Mouse (Mus musculus) hindbrain, embryonic 13.5 days (tissue): Measurements from ENCODE around the gene Tex21. TPM values are rescaled to one million over a fixed set of nuclear protein-coding genes. Genes with fewer than 3 reads are reported as not detected.

Experiments
- ATAC-seq: fragments of 200-750 bp; cut with Nextera tagmentation; 2 replicates; pipeline ENCODE4 v1.8.0; 2017; ENCODE audit warnings: moderate TSS enrichment; ENCODE audit not compliant: low FRiP score
- H3K27ac ChIP-seq: fragments of 300-500 bp; sonication (generic); 2 replicates; pipeline ENCODE4 v1.5.1; 2015; ENCODE audit warnings: inconsistent platforms, mild to moderate bottlenecking, moderate library complexity
- H3K27me3 ChIP-seq: fragments of 300-500 bp; sonication (generic); 2 replicates; pipeline ENCODE4 v1.6.1; 2015; ENCODE audit warnings: mild to moderate bottlenecking, inconsistent platforms
- H3K36me3 ChIP-seq: fragments of 300-500 bp; sonication (generic); 2 replicates; pipeline ENCODE4 v1.6.1; 2015; ENCODE audit warnings: mild to moderate bottlenecking, inconsistent platforms
- H3K4me1 ChIP-seq: fragments of 300-500 bp; sonication (generic); replicated peaks from 2 replicates; pipeline ENCODE4 v1.6.1; 2015; ENCODE audit warnings: inconsistent platforms
- H3K4me2 ChIP-seq: fragments of 300-500 bp; sonication (generic); 2 replicates; pipeline ENCODE4 v1.6.1; 2015; ENCODE audit warnings: inconsistent platforms, mild to moderate bottlenecking, moderate library complexity
- H3K4me3 ChIP-seq: fragments of 300-500 bp; sonication (generic); 2 replicates; pipeline ENCODE4 v1.5.1; 2015; ENCODE audit warnings: mild to moderate bottlenecking, inconsistent platforms
- H3K9ac ChIP-seq: fragments of 300-500 bp; sonication (generic); 2 replicates; pipeline ENCODE4 v1.6.1; 2015; ENCODE audit warnings: mild to moderate bottlenecking, inconsistent platforms
- H3K9me3 ChIP-seq: fragments of 300-500 bp; sonication (generic); 2 replicates; pipeline ENCODE4 v1.6.1; 2016; ENCODE audit warnings: inconsistent platforms
- WGBS: fragments of 180-500 bp; shearing (Covaris S2); methylation state at CpG from one replicate; pipeline ENCODE4 v1.1.7; 2015; 5-methylcytosine and 5-hydroxymethylcytosine counted together
- polyA plus RNA-seq: library from polyadenylated mRNA; unstranded; fragments of >200 nt; fragmentation: Nextera tagmentation; extraction: Ambion mirVana; gene quantifications from 2 replicates; pipeline ENCODE4 v1.2.1, GENCODE M21; 2015

Tex21 gene
- polyA plus RNA-seq, 1 experiment from 2014 or later, result 0.08 TPM

DNA sequence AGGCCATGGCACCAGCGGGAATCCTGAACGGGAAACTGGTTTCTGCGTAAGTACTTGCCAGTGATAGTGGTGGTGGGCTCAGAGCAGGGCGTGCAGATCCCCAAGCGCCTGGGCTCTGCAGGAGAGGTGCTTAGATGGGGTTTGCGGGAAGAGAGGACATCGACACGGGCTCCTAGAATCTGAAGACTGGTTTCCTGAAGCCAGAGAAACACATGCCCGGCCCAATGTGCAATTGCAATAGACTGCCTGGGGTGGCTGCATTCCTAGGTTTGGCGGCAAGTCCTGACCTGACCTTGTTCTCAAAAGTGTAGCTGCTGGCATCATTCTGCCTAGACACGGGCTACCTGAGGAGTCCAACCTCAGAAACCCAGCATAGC, 8.9 kb upstream of the Tex21 start:
- H3K9me3 ChIP-seq, result no peaks in the 10 kb centered on the region
- peak; percentile 58; the same call in 1 of the 2 replicates for ATAC-seq
- H3K9ac ChIP-seq, result peak overlapping the region; percentile 81
- H3K27ac ChIP-seq, result peak overlapping the region; percentile 84
- H3K27me3 ChIP-seq, result peaks cover 4% of the 10 kb centered on the region; the same call in 1 of the 2 replicates
- H3K36me3 ChIP-seq, result no peaks in the 10 kb centered on the region
- 0% methylated on average over 11 of the region's 11 CpGs for WGBS
- H3K4me2 ChIP-seq, result peak overlapping the region; percentile 79
- peaks cover 21% of the 10 kb centered on the region for H3K4me1 ChIP-seq
- peak overlapping the region; percentile 63 for H3K4me3 ChIP-seq

DNA sequence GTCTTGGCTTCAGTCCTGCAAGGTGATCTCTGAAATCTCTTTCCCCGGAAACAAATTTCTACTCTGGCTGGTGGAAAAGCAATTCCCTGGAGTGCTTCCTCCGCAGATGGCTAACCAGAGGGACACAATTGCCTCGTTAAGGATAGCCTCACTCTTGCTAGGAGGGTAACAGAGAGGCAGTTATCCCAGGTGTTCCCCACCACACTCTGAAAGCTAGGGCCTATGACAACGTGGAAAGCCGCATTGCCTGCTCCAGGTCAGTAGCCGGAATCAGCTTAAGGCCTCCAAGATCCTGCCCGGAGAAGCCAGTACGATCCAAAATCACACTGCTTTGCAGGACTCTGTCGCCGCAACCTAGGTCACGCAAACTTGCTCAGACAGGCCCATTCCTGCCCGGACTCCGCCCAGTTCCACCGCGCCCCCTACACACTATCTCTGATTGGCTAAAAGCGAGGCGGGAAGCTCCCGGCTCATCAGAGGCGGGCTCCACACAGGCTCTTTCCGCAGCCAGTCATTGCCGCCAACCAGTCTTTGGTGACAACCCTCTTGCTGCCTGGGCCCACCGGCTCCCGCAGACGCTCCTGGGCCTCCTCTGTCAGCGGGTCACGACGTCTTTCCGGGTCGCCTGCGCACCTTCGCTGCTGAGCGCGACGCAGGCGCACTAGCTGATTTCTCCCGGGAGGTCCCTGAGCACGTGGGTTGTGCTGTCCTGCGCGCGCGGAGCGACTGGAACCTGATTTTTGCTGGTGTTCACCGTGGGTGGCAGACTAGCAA, 8.4 kb upstream of the Tex21 start, which contains the start of gene Mthfd1:
TSS of gene Mthfd1 (plus strand) at position 574 of the 774 bp plus-strand sequence.
- 2% methylated on average over 43 of the region's 43 CpGs for WGBS

DNA sequence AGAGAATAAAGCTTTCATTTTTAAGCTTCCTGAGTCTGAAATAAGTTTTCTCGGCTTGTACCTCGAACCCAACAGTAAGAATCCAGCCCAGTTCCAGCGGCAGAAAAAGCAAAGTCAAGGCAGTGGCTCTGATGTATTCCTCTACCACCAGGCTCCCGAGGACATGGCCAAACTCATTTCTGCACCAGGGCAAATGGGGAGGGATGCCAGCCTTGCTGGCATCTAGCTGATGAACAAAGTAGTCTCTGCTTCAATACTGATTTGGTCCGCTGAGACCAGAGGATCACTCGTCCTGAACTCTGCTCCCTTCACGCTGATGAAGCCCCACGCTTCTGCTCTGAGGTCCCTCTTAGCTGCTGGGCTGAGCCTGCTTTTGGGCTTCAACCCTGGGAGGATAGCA, 7.4 kb upstream of the Tex21 start:
- WGBS, result 78% methylated on average over 8 of the region's 8 CpGs
- H3K4me1 ChIP-seq, result peaks cover 21% of the 10 kb centered on the region
- no peak overlapping the region for H3K4me2 ChIP-seq
- no peak overlapping the region; the same call in 1 of the 2 replicates for H3K9ac ChIP-seq
- no peaks in the 10 kb centered on the region for H3K36me3 ChIP-seq
- H3K9me3 ChIP-seq, result no peaks in the 10 kb centered on the region
- peaks cover 4% of the 10 kb centered on the region; the same call in 1 of the 2 replicates for H3K27me3 ChIP-seq
- H3K4me3 ChIP-seq, result no peak overlapping the region
- no peak overlapping the region for H3K27ac ChIP-seq
- ATAC-seq, result no peak

More for the DNA sequence above, 8.4 kb upstream of the Tex21 start, which contains the start of gene Mthfd1:
- peak within 1 kb of the TSS; percentile 81 for H3K9ac ChIP-seq
- H3K27ac ChIP-seq, result peak within 1 kb of the TSS; percentile 84
- peaks cover 21% of the 10 kb centered on the region for H3K4me1 ChIP-seq
- ATAC-seq, result peak; percentile 100
- H3K36me3 ChIP-seq, result no peaks in the 10 kb centered on the region
- peak within 1 kb of the TSS; percentile 79 for H3K4me2 ChIP-seq
- peak within 1 kb of the TSS; percentile 63 for H3K4me3 ChIP-seq
- H3K9me3 ChIP-seq, result no peaks in the 10 kb centered on the region
- H3K27me3 ChIP-seq, result peaks cover 4% of the 10 kb centered on the region; the same call in 1 of the 2 replicates

DNA sequence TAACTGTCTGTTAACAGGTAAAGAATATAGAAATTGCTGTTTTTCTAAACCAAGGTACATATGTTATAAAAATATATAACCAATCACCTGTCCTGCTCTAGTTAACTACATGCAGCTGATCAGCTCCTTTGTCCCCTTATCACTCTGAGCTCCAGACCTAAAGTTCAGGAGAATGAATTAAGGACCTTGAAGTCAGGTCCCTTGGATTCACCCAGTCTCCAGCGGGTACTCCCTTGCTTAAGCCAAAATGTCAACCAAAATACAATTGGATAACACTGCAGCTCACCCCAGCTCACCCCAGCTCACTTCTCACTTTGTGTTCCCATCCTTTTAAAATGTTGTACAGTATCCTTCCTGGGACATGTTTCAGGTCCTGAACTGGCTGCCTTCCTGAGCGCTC, 7.0 kb upstream of the Tex21 start:
- Histone ChIP-seq H3K9ac (no peak overlapping the region; the same call in 1 of the 2 replicates), H3K4me3 (no peak overlapping the region), H3K36me3 (no peaks in the 10 kb centered on the region), H3K27me3 (peaks cover 4% of the 10 kb centered on the region; the same call in 1 of the 2 replicates), H3K4me1 (peaks cover 21% of the 10 kb centered on the region), H3K27ac (no peak overlapping the region), H3K4me2 (no peak overlapping the region), H3K9me3 (no peaks in the 10 kb centered on the region)
- no peak for ATAC-seq
- WGBS, result 86% methylated on average over 2 of the region's 2 CpGs

DNA sequence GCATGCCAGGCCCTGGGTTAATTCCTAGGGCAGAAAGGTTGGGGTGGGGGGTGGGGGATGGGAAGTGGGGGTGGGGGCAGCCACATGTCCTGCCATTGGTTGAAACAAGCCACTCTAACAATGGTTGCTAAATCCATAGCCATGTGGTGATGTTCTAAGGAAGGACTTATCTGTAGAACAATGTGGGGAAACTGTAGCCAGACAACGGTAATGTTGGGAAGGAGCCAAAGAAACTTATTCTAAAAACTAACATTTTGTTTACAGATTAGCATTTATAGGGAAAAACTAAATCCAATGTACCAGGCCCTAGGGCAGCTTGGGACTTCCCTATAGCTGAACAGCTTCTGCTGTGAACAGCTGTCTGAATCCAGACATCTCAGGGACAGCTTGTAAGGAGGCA, 6.5 kb upstream of the Tex21 start:
- Histone ChIP-seq H3K27me3 (peaks cover 4% of the 10 kb centered on the region; the same call in 1 of the 2 replicates), H3K9ac (no peak overlapping the region), H3K36me3 (no peaks in the 10 kb centered on the region), H3K4me2 (no peak overlapping the region), H3K9me3 (no peaks in the 10 kb centered on the region), H3K4me3 (no peak overlapping the region), H3K27ac (no peak overlapping the region), H3K4me1 (peaks cover 21% of the 10 kb centered on the region)
- 100% methylated on average over 1 of the region's 1 CpGs for WGBS
- ATAC-seq, result no peak

DNA sequence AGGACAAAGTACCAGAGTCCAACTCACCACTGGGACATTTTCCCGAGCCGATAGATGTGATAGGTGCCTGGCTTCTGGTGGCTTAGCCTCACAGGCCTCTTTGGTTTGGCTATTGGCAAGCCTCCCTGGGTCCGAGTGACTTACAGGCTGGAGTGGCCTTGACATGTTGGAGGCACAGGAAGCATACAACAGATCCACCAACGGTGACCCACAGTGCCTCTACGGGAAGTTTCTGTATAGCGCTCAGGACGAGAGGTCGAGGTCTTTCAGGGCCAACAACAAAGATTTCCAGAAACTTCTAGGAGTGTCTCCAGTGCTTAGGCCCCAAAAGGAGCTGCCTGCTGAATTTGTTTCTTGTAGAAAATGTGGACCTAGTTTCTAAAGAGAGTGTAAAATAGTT, 1.6 kb downstream of the Tex21 start:
- no peaks in the 10 kb centered on the region for H3K4me1 ChIP-seq
- H3K4me3 ChIP-seq, result no peak overlapping the region
- H3K9ac ChIP-seq, result no peak overlapping the region
- WGBS, result 89% methylated on average over 8 of the region's 8 CpGs
- H3K36me3 ChIP-seq, result no peaks in the 10 kb centered on the region
- ATAC-seq, result no peak
- no peak overlapping the region for H3K4me2 ChIP-seq
- no peaks in the 10 kb centered on the region for H3K27me3 ChIP-seq
- H3K9me3 ChIP-seq, result no peaks in the 10 kb centered on the region
- no peak overlapping the region for H3K27ac ChIP-seq

DNA sequence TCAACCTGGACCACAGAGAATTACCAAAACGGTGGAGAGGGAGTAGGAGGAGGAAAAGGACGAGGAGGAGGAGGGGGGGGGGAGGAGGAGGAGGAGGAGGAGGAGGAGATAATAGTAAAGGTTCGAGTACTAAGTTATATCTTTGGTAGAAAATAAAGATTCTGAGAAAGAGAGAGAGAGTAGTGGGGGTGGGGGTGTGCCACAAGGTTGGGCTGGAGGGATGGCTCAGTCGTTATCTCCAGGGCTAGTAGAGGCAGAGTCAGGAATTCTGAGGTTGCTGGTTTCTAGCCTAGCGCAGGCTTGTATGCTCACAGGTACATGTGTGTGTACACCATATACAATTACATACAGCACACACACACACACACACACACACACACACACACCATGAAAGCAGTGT, 4.7 kb downstream of the Tex21 start:
- no peaks in the 10 kb centered on the region for H3K27me3 ChIP-seq
- H3K9me3 ChIP-seq, result no peaks in the 10 kb centered on the region
- 58% methylated on average over 5 of the region's 5 CpGs for WGBS
- no peak overlapping the region for H3K4me3 ChIP-seq
- H3K9ac ChIP-seq, result no peak overlapping the region
- no peaks in the 10 kb centered on the region for H3K36me3 ChIP-seq
- no peak for ATAC-seq
- H3K4me2 ChIP-seq, result no peak overlapping the region
- H3K4me1 ChIP-seq, result no peaks in the 10 kb centered on the region
- no peak overlapping the region for H3K27ac ChIP-seq

DNA sequence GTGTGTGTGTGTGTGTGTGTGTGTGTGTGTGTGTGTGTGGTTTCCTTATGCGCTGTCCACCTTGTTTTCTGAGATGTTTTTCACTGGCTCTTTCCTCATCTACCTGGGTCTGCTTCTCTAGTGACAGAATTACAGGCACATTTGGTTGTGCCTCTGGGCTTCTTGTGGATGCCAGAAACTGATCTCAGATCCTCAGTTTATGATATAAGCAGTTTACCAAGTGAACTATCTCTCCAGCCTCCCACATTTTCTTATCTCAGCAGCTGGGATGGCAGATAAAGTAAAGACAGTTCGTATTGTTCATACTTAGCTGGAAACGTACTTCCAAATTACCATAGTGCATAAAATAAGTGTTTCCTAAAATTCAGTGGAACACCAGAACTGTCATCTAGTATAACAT, 5.5 kb downstream of the Tex21 start:
- Histone ChIP-seq H3K27ac (no peak overlapping the region), H3K36me3 (no peaks in the 10 kb centered on the region), H3K4me3 (no peak overlapping the region), H3K9me3 (no peaks in the 10 kb centered on the region), H3K9ac (no peak overlapping the region), H3K4me1 (no peaks in the 10 kb centered on the region), H3K4me2 (no peak overlapping the region), H3K27me3 (no peaks in the 10 kb centered on the region)
- 81% methylated on average over 3 of the region's 3 CpGs for WGBS
- ATAC-seq, result no peak

DNA sequence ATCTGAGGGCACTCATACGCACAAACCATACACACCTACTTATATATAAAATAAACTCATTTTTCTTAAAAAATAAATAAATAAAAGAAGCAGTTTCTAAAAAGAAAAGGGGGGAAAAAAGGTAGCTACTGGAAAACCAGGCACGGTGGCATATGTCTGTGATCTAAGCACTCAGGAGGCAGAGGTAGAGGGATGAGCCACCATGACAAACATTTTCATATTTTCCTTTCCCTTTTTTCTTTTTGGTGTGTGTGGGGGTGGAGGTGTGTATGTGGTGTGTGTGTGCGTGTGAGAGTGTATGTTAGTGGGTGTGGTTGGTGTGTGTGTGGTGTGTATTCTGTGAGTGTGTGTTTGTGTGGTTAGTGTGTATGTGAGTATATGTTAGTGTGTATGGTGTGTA, 5.9 kb downstream of the Tex21 start:
- no peak overlapping the region for H3K4me2 ChIP-seq
- WGBS, result 94% methylated on average over 3 of the region's 3 CpGs
- H3K27ac ChIP-seq, result no peak overlapping the region
- no peak for ATAC-seq
- H3K4me3 ChIP-seq, result no peak overlapping the region
- H3K9ac ChIP-seq, result no peak overlapping the region
- H3K27me3 ChIP-seq, result no peaks in the 10 kb centered on the region
- no peaks in the 10 kb centered on the region for H3K36me3 ChIP-seq
- no peaks in the 10 kb centered on the region for H3K4me1 ChIP-seq
- H3K9me3 ChIP-seq, result no peaks in the 10 kb centered on the region

DNA sequence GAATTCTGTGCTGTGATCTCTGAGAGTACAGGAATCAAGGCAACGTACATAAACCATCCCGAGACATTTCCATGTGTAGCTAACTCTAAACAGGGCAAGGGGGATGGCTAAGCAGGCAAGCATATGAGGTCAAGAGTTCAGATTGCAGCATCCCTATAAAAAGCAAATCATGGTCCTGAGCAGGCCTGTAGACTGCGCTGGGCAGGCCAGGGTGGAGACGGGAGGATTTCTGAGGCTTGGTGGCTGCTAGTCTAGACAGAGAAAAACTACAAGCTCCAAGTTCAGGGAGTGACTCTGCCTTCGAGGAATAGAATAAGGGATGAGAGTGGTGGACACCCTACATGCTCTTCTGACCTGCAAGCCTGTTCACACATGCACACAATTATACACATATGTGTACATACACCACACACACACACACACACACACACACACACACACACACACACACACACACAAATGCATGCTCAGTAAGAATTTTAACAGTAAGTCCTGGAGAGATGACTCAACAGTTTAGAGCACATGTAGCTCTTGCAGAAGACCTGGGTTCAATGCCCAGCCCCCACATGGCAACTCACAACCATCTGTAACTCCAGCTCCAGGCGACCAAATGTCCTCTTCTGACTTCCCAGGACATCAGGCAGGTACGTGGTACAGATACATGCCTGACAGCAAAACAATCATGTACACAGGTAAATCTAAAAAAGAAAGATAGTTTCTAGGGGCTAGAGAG, 6.5 kb downstream of the Tex21 start:
- H3K9me3 ChIP-seq, result no peaks in the 10 kb centered on the region
- no peak overlapping the region for H3K4me2 ChIP-seq
- H3K27me3 ChIP-seq, result no peaks in the 10 kb centered on the region
- H3K9ac ChIP-seq, result no peak overlapping the region
- H3K4me1 ChIP-seq, result no peaks in the 10 kb centered on the region
- H3K36me3 ChIP-seq, result no peaks in the 10 kb centered on the region
- H3K4me3 ChIP-seq, result no peak overlapping the region
- H3K27ac ChIP-seq, result no peak overlapping the region
- 83% methylated on average over 7 of the region's 7 CpGs for WGBS
- no peak for ATAC-seq

DNA sequence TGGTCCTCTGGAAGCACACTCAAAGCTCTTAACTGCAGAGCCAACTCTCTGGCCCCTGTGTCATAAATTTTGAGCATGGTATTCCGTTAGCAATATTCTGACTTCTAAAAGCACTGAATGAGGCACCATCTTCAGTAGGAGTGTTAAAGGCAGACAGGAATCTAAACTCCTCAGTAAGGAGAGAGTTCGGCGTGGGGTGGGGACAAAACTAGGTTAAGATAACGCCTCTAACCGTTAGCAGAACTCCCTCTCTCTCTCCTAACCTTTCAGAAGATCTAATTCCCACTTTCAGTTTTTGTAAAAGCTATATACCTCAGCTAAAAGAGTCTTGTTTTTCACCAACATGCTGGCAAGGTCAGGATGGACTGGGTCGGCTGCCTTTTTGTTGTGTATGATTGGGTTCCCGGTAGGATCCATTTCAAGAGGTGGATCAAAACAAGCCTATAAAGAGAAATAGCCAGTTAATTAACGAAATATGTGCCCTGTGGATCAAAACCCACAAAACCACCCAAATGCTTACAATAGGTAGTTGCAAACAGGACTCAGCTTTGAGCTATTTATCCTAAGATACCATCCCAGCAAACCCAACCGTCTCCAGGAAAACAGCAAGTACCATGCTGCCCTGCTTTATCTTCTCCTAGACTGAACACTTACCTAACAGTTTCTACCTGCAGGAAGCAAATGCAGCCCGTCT, 7.3 kb downstream of the Tex21 start:
- no peaks in the 10 kb centered on the region for H3K36me3 ChIP-seq
- no peak overlapping the region for H3K27ac ChIP-seq
- no peak overlapping the region for H3K4me3 ChIP-seq
- H3K4me2 ChIP-seq, result no peak overlapping the region
- ATAC-seq, result no peak
- 82% methylated on average over 10 of the region's 10 CpGs for WGBS
- no peaks in the 10 kb centered on the region for H3K27me3 ChIP-seq
- H3K4me1 ChIP-seq, result no peaks in the 10 kb centered on the region
- no peaks in the 10 kb centered on the region for H3K9me3 ChIP-seq
- H3K9ac ChIP-seq, result no peak overlapping the region

DNA sequence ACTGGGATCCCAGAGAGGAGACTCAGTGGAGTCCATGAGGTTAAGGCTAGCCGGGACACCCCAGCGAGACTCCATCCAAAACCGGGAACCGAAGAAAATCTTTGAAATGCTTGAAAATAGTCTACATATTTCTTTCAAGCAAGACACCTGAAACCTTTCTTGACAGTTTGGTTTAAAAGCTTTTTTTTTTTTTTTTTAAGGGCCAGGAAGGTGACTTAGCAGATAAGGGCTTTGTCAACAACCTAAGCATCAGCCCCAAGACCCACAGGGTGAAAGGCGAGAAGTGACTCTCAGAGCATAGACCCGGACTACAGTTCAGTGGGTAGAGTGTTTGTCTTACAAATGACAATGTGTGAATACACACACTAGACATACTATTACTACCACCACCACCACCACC, 11.3 kb downstream of the Tex21 start:
- Histone ChIP-seq H3K9me3 (no peaks in the 10 kb centered on the region), H3K4me1 (no peaks in the 10 kb centered on the region), H3K4me3 (no peak overlapping the region), H3K27ac (no peak overlapping the region), H3K36me3 (no peaks in the 10 kb centered on the region), H3K9ac (no peak overlapping the region), H3K4me2 (no peak overlapping the region), H3K27me3 (no peaks in the 10 kb centered on the region)
- ATAC-seq, result no peak
- WGBS, result 93% methylated on average over 6 of the region's 6 CpGs
